Mouse (Mus musculus): ENCODE measurements around the gene Slco3a1. TPM values are rescaled to one million over a fixed set of nuclear protein-coding genes. Genes with fewer than 3 reads are reported as not detected.

Slco3a1 gene
- total RNA-seq, 2 experiments from 2014 or later: 21.6 to 44.6 TPM

- no peak for ATAC-seq (replicated peaks; ENCODE audit: poor library complexity)
Measured at GRCm38 (mm10) chr7:74488141-74488540, 66.4 kb downstream of the Slco3a1 start.

DNA sequence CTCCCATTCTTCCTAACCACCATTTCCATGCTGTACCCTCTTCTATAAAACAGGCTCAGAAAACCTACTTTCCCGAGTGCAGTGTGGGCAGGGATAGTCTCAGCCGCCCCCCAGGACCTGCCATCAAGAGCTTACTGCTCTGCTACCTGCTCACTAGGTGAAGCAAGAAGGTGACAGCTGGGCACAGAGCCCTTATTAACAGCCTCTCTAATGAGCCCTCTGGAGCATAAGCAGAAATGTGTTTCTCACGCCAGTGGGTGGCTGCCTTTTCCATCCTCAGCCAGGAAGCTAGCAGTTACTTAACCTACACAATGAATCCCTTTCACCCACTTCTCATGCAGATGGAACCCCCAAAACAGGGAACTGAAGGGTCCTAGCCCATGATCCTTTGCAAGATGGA is 66.9 kb downstream of the Slco3a1 start:
- ATAC-seq (replicated peaks; ENCODE audit: poor library complexity): no peak

GRCm38 (mm10) chr7:74486083-74486482 is 68.5 kb downstream of the Slco3a1 start:
- ATAC-seq (replicated peaks; ENCODE audit: poor library complexity): 0 out of 2 replicates have a peak, but pooled peaks have one; percentile 44

- ATAC-seq (replicated peaks; ENCODE audit: poor library complexity): peak; percentile 62
Measured at GRCm38 (mm10) chr7:74485669-74486068, 68.9 kb downstream of the Slco3a1 start.

- ATAC-seq (replicated peaks; ENCODE audit: poor library complexity): no peak
Measured at GRCm38 (mm10) chr7:74484024-74484385, 70.6 kb downstream of the Slco3a1 start.

- ATAC-seq (replicated peaks; ENCODE audit: poor library complexity): no peak
Measured at GRCm38 (mm10) chr7:74483294-74484023, 71.1 kb downstream of the Slco3a1 start.

DNA sequence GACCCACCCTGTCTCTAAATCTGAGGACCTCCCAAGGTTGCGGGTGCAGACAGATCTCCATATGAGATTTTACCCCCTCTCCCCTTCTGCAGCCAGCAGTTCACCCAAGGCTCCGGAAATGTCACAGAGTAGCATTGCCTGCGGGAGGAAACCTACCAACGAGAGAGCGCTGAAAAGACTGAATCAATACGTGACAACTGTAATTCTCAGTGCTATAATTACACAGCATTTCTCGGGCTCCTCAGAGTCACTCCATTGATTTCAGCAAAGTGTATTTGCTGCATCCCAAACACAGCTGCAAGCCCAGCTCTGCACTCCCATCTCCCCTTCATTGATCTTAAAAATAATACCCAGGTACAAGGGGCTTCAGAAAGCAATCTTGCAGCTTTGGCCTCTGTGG is 82.8 kb downstream of the Slco3a1 start:
- ATAC-seq (replicated peaks; ENCODE audit: poor library complexity): peak; percentile 24; the same call in 1 of the 2 replicates

GRCm38 (mm10) chr7:74466886-74467285 is 87.7 kb downstream of the Slco3a1 start:
- ATAC-seq (replicated peaks; ENCODE audit: poor library complexity): no peak

GRCm38 (mm10) chr7:74464638-74465037 is 89.9 kb downstream of the Slco3a1 start:
- ATAC-seq (replicated peaks; ENCODE audit: poor library complexity): no peak

GRCm38 (mm10) chr7:74462451-74462850 is 92.1 kb downstream of the Slco3a1 start:
- 0 out of 2 replicates have a peak, but pooled peaks have one; percentile 16 for ATAC-seq (replicated peaks; ENCODE audit: poor library complexity)

DNA sequence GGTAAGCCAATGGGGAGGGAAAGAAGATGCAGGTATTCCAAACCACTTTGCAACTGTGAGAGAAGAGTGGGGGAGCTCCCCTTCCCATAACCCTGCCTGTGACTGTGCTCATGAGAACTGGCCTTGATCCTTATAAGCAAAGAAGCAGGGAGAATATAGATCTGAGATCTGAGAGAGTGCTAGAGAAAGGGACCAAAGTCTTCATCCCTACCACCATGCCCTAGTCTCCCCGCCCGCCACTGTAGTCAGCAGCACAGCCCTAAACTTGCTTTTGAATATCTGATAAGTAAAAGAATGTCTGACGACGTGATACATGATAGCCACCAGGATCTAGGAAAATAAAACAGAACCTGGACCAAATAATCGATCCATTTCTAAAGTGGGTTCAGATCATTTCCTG is 92.8 kb downstream of the Slco3a1 start:
- no peak for ATAC-seq (replicated peaks; ENCODE audit: poor library complexity)

- no peak for ATAC-seq (replicated peaks; ENCODE audit: poor library complexity)
Measured at GRCm38 (mm10) chr7:74461146-74461545, 93.4 kb downstream of the Slco3a1 start.

DNA sequence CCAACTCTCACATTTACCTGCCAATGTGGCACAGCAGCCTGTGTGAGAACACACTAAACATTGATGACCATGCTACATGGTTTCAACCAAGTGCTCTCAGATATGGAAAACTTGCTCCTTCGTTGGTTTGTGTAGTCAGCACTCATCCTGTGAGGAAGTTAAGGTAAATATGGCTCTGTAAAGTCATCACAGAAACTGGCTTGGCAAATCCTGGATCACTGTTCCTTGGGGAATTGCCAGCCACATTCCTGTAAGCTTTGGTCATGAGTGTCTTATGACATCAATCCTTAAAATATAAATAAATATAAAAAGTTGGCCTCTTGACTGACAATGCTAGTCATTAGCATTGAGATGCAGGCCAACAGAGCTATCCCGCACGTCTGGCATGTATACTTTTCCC is 94.8 kb downstream of the Slco3a1 start:
- ATAC-seq (replicated peaks; ENCODE audit: poor library complexity): no peak

DNA sequence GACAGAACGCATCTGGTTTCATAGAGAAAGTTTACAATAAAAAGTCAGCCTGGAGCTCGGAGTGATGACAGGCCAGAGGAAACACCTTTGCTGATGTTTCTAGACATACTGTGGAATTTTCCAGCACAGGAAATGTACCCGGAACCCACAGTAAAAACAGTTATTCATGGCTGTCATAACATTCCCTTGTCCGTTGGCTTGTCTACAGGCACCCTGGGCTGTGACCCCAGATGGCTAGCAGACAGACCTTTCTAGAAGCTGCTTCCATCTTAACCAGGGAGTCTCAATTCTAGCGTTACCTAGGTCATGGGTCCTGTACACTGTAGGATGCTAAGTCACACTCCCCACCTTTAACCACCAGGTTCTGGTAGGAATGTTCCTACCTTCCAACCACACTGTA is 95.3 kb downstream of the Slco3a1 start:
- ATAC-seq (replicated peaks; ENCODE audit: poor library complexity): peak; percentile 32

GRCm38 (mm10) chr7:74458475-74459221 is 95.9 kb downstream of the Slco3a1 start:
- peak; percentile 58 for ATAC-seq (replicated peaks; ENCODE audit: poor library complexity)

DNA sequence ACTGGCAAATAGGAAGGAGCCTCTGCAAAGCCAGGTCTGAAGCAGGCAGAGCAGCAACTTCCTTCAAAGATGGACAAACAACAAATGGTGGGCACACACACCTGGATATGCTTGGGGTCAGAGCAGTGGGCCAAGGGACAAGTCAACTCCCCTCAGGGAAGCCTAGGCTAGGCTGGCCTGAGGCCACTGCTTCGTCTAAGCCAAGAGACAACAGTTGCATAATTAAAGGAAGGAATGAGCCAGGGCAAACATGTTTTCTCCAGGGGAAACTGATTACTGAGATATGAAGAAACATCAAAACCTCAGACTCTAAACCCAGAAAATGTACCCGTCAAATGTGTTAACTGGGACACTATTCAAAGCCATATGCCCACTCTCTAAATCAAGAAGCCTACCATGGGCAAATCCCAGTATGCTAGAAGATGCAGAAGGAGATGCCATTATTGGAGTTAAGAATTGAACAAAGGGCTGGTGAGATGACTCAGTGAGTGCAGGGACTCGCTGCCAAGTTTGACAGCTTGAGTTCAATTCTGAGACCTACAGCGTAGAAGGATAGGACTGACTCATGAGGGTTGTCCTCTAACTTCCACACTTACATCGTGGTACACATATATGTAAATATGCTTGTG is 97.1 kb downstream of the Slco3a1 start:
- peak; percentile 21; the same call in 1 of the 2 replicates for ATAC-seq (replicated peaks; ENCODE audit: poor library complexity)

GRCm38 (mm10) chr7:74456781-74457180 is 97.8 kb downstream of the Slco3a1 start:
- ATAC-seq (replicated peaks; ENCODE audit: poor library complexity): no peak

- no peak for ATAC-seq (replicated peaks; ENCODE audit: poor library complexity)
Measured at GRCm38 (mm10) chr7:74451047-74451446, 103.5 kb downstream of the Slco3a1 start.

DNA sequence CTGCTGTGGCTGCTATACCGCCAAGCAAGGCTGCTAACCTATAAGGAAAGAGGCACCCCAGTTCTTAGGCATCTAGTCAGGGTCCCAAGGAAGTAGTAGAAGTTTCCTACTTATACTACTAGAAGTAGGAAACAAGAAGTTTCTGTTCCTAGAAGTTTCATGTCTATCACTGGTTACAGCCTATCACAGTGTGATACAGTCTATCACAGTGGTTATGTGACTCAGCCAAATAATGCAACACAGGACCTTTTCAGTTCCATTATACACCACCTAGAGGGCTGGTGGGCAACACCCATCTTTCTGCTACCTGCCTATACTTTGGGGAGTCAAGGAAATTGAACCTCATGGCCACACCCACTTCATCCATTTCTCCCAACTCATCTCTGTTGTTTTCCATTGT is 104.8 kb downstream of the Slco3a1 start:
- peak; percentile 70 for ATAC-seq (replicated peaks; ENCODE audit: poor library complexity)

DNA sequence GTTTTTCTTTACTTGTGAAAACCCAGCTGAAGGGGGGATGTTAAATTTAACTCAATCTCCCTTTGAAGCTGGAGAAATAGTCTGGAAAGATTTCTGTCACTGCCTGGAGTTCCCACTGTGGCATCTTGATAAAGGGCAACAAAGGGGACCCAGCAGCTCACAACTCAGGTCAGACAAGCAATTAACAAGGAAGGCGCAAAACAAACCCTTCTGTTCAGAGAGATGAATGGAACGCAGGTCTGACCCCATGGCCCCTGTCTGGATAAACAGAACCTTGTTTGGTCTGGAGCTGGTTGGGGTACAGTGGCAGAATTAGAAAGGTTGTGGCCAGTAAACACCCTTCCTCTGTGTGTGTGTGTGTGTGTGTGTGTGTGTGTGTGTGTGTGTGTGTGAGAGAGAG is 106.8 kb downstream of the Slco3a1 start:
- ATAC-seq (replicated peaks; ENCODE audit: poor library complexity): no peak

GRCm38 (mm10) chr7:74445148-74445547 is 109.4 kb downstream of the Slco3a1 start:
- no peak for ATAC-seq (replicated peaks; ENCODE audit: poor library complexity)

GRCm38 (mm10) chr7:74442380-74442779 is 112.2 kb downstream of the Slco3a1 start:
- peak; percentile 91 for ATAC-seq (replicated peaks; ENCODE audit: poor library complexity)

Data from megakaryocyte progenitor cell, adult 5-6 weeks (primary cell).